Mouse (Mus musculus) myocyte (in vitro differentiated cells): ENCODE measurements at regions not wholly inside any gene's neighbourhood (a gene's known extent, or its start where the extent isn't known, plus 50 kb on each side); places are given as distances from the start of the nearest gene placed in this dataset.

Experiments
- H3K27me3 ChIP-seq: one replicate; pipeline ENCODE4 v1.6.1; 2011; ENCODE audit not compliant: control insufficient read depth, insufficient read depth, insufficient read length
- H3K36me3 ChIP-seq: one replicate; pipeline ENCODE4 v1.6.1; 2011; ENCODE audit not compliant: control insufficient read depth, insufficient read depth
- H3K4me2 ChIP-seq: one replicate; pipeline ENCODE4 v1.6.1; 2011; ENCODE audit warnings: low read depth, control low read depth
- H3K4me3 ChIP-seq: one replicate; pipeline ENCODE4 v1.5.1; 2011; ENCODE audit warnings: mild to moderate bottlenecking, control low read depth, moderate library complexity
- H3K79me2 ChIP-seq: one replicate; pipeline ENCODE4 v1.6.1; 2011; ENCODE audit not compliant: control insufficient read depth, insufficient read depth
- H3ac ChIP-seq: one replicate; pipeline ENCODE4 v1.6.1; 2011; ENCODE audit not compliant: control insufficient read depth, insufficient read length
- CEBPB ChIP-seq: IDR thresholded peaks from 2 replicates; pipeline ENCODE4 v1.6.1; 2011; ENCODE audit warnings: mild to moderate bottlenecking, moderate library complexity; ENCODE audit not compliant: poor library complexity, insufficient read depth, severe bottlenecking
- E2F4 ChIP-seq: IDR thresholded peaks from one replicate; pipeline ENCODE4 v1.6.1; 2011; ENCODE audit warnings: mild to moderate bottlenecking, control low read depth, moderate library complexity; ENCODE audit not compliant: insufficient read depth
- MAX ChIP-seq: IDR thresholded peaks from one replicate; pipeline ENCODE4 v1.6.1; 2011; ENCODE audit warnings: low read depth, mild to moderate bottlenecking, control low read depth
- MYOD1 ChIP-seq, 3 experiments: IDR thresholded peaks; one replicate each; pipeline ENCODE4 v1.6.1; 2011; ENCODE audit warnings: control low read depth in 2 of 3, low read depth in 2 of 3, mild to moderate bottlenecking in 2 of 3, moderate library complexity in 1 of 3; ENCODE audit not compliant: insufficient read length in 2 of 3, control insufficient read depth in 1 of 3
- MYOG ChIP-seq, 3 experiments: IDR thresholded peaks; one replicate each; pipeline ENCODE4 v1.6.1; 2011; ENCODE audit warnings: control low read depth in 2 of 3, low read depth in 2 of 3, mild to moderate bottlenecking in 2 of 3; ENCODE audit not compliant: insufficient read length in 2 of 3, control insufficient read depth in 1 of 3, insufficient read depth in 1 of 3
- POLR2A ChIP-seq: IDR thresholded peaks from one replicate; pipeline ENCODE4 v1.6.1; 2011; ENCODE audit warnings: low read depth, mild to moderate bottlenecking, control low read depth, moderate library complexity; ENCODE audit not compliant: insufficient read length
- POLR2AphosphoS2 ChIP-seq: IDR thresholded peaks from one replicate; pipeline ENCODE4 v1.6.1; 2011; ENCODE audit warnings: low read depth, control low read depth; ENCODE audit not compliant: insufficient read length
- REST ChIP-seq: IDR thresholded peaks from one replicate; pipeline ENCODE4 v1.6.1; 2011; ENCODE audit warnings: mild to moderate bottlenecking, control low read depth, moderate library complexity; ENCODE audit not compliant: insufficient read depth, insufficient read length
- SRF ChIP-seq: IDR thresholded peaks from one replicate; pipeline ENCODE4 v1.6.1; 2011; ENCODE audit warnings: low read depth; ENCODE audit not compliant: control insufficient read depth, insufficient read length
- TCF12 ChIP-seq: IDR thresholded peaks from one replicate; pipeline ENCODE4 v1.6.1; 2011; ENCODE audit warnings: mild to moderate bottlenecking, control low read depth; ENCODE audit not compliant: poor library complexity, insufficient read depth, severe bottlenecking
- TCF3 ChIP-seq: IDR thresholded peaks from one replicate; pipeline ENCODE4 v1.6.1; 2011; ENCODE audit warnings: low read depth, control low read depth; ENCODE audit not compliant: insufficient read length
- USF1 ChIP-seq: IDR thresholded peaks from one replicate; pipeline ENCODE4 v1.6.1; 2011; ENCODE audit warnings: low read depth, mild to moderate bottlenecking, control low read depth, moderate library complexity

DNA sequence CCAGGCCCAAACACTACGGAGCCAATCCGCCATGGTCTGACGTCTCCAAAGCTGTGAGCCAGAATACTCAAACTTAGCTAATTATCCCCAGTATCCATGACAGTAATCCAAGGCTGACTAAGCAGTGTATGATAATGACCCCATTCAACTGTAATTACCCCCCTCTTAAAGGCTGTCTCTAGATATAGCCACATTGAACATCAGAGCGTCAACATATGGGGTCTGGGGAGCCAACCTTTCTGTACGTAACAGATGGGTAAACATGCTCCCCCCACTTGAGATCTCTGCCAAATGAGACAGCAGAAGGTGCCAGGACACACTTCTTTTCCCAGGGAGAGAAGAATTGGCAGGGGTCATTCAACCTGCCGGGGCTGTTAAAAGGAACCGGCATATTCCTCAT lies 73.1 kb downstream of the Ubiad1 start:
- no peak overlapping the region for H3K4me3 ChIP-seq
- TF ChIP-seq REST (no peak), MYOG (IDR thresholded peaks at IDR 0.05; ENCODE audit: control insufficient read depth in 1 of 3, insufficient read depth in 1 of 3, insufficient read length in 2 of 3, low read depth in 2 of 3) (no peak), CEBPB (no peak), E2F4 (no peak), TCF3 (no peak), MAX (no peak), TCF12 (no peak), POLR2AphosphoS2 (no peak), MYOD1 (IDR thresholded peaks at IDR 0.05; ENCODE audit: control insufficient read depth in 1 of 3, insufficient read length in 2 of 3, low read depth in 2 of 3) (no peak), USF1 (no peak), POLR2A (no peak), SRF (no peak)
- no peaks in the 10 kb centered on the region for H3K36me3 ChIP-seq
- no peaks in the 10 kb centered on the region for H3K27me3 ChIP-seq
- no peak overlapping the region for H3K4me2 ChIP-seq
- no peak overlapping the region for H3ac ChIP-seq
- no peaks in the 10 kb centered on the region for H3K79me2 ChIP-seq

- TF ChIP-seq MAX (no peak), POLR2AphosphoS2 (no peak)
Measured at GRCm38 (mm10) chr4:148367671-148368070, 76.9 kb downstream of the Ubiad1 start.

DNA sequence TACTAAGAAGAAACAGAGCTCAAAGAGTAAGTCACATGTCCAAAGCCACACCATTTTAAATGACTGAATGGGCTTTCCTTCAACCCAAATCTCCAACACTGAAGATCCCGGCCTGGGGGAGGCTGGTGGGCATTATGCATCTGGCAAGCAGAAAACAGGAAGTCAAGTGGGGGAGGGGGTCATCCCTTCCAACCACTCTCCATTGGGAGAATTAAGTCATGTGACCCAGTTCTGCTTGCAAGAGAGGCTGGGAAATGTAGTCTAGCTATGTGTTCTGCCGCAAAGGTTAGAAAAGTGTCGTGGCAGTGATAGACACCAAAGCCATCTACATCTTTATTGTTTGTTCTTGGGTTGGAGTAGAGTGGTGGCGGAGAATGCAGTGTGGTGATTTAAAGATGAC lies 78.0 kb upstream of the Disp3 start:
- TF ChIP-seq MYOG (IDR thresholded peaks at IDR 0.05; ENCODE audit: control insufficient read depth in 1 of 3, insufficient read depth in 1 of 3, insufficient read length in 2 of 3, low read depth in 2 of 3) = no peak
- no peak for TF ChIP-seq USF1
- TF ChIP-seq POLR2A = no peak
- TF ChIP-seq MAX = no peak
- no peak for TF ChIP-seq TCF3
- no peak for TF ChIP-seq MYOD1 (IDR thresholded peaks at IDR 0.05; ENCODE audit: control insufficient read depth in 1 of 3, insufficient read length in 2 of 3, low read depth in 2 of 3)
- no peak for TF ChIP-seq E2F4
- Histone ChIP-seq H3ac (no peak overlapping the region), H3K79me2 (no peaks in the 10 kb centered on the region), H3K27me3 (no peaks in the 10 kb centered on the region), H3K36me3 (no peaks in the 10 kb centered on the region), H3K4me3 (no peak overlapping the region), H3K4me2 (no peak overlapping the region)

More at GRCm38 (mm10) chr4:148367671-148368070, 76.9 kb downstream of the Ubiad1 start:
- Histone ChIP-seq H3K4me3 (no peak overlapping the region), H3ac (no peak overlapping the region), H3K4me2 (no peak overlapping the region), H3K79me2 (no peaks in the 10 kb centered on the region), H3K27me3 (no peaks in the 10 kb centered on the region), H3K36me3 (no peaks in the 10 kb centered on the region)

DNA sequence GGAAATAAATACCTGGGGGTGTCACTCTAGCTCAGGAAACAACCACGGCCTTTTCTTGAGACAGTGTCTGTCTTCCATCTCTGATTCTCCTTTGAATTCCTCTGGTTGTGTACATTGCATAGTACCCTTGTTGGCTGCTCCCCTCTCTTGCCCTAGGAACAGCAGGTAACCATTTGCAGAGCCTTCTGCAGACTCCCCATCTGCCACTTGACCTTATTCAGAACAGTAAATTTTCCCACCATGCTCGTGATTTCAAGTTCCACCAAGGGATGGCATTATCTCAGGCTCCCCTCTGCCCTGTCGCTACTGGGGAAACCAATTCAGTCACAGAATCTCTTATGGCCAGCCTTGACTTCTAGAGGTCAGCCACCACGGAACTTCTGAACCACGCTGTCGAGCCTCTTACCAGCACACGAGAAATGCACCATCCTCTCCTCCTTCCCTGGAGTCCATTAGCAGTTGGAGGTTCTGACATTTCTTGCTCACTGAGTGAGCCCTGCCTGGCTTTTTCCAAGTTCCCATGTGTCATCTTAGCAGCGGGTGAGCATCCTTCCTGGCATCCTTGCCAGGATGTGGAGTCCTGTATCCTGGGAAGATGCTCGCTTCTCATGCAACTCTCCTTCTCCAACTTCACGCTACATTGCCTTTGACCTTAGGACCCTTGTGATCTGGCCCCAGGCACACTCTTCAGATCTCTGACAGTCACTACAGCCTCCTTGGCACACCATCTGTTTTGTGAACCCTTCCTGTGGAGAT lies 75.8 kb upstream of the Disp3 start:
- no peaks in the 10 kb centered on the region for H3K27me3 ChIP-seq
- H3K4me2 ChIP-seq = no peak overlapping the region
- TF ChIP-seq SRF (no peak), E2F4 (no peak), MYOG (IDR thresholded peaks at IDR 0.05; ENCODE audit: control insufficient read depth in 1 of 3, insufficient read depth in 1 of 3, insufficient read length in 2 of 3, low read depth in 2 of 3) (no peak), POLR2AphosphoS2 (no peak), MYOD1 (IDR thresholded peaks at IDR 0.05; ENCODE audit: control insufficient read depth in 1 of 3, insufficient read length in 2 of 3, low read depth in 2 of 3) (no peak)
- H3K4me3 ChIP-seq = no peak overlapping the region
- H3K36me3 ChIP-seq = no peaks in the 10 kb centered on the region
- H3ac ChIP-seq = no peak overlapping the region
- H3K79me2 ChIP-seq = no peaks in the 10 kb centered on the region

- no peaks in the 10 kb centered on the region for H3K79me2 ChIP-seq
- no peaks in the 10 kb centered on the region for H3K36me3 ChIP-seq
- no peaks in the 10 kb centered on the region for H3K27me3 ChIP-seq
- no peak overlapping the region for H3K4me3 ChIP-seq
- no peak overlapping the region for H3K4me2 ChIP-seq
- TF ChIP-seq MYOG (IDR thresholded peaks at IDR 0.05; ENCODE audit: control insufficient read depth in 1 of 3, insufficient read depth in 1 of 3, insufficient read length in 2 of 3, low read depth in 2 of 3) = no peak
- no peak for TF ChIP-seq POLR2A
- no peak for TF ChIP-seq USF1
- TF ChIP-seq MYOD1 (IDR thresholded peaks at IDR 0.05; ENCODE audit: control insufficient read depth in 1 of 3, insufficient read length in 2 of 3, low read depth in 2 of 3) = no peak
- no peak for TF ChIP-seq CEBPB
- no peak for TF ChIP-seq SRF
- TF ChIP-seq TCF12 = no peak
- no peak for TF ChIP-seq E2F4
- TF ChIP-seq POLR2AphosphoS2 = no peak
- TF ChIP-seq REST = no peak
- no peak for TF ChIP-seq TCF3
- no peak for TF ChIP-seq MAX
- H3ac ChIP-seq = no peak overlapping the region
Measured at GRCm38 (mm10) chr4:148360931-148361330, 73.2 kb upstream of the Disp3 start.
